Mouse (Mus musculus): ENCODE results near the gene Sost.
"Not testable (repeated sequence)": the region's sequence is repeated elsewhere in the genome, so short reads cannot be mapped to it uniquely, and the experiment has no call there.

The Sost gene

DNA sequence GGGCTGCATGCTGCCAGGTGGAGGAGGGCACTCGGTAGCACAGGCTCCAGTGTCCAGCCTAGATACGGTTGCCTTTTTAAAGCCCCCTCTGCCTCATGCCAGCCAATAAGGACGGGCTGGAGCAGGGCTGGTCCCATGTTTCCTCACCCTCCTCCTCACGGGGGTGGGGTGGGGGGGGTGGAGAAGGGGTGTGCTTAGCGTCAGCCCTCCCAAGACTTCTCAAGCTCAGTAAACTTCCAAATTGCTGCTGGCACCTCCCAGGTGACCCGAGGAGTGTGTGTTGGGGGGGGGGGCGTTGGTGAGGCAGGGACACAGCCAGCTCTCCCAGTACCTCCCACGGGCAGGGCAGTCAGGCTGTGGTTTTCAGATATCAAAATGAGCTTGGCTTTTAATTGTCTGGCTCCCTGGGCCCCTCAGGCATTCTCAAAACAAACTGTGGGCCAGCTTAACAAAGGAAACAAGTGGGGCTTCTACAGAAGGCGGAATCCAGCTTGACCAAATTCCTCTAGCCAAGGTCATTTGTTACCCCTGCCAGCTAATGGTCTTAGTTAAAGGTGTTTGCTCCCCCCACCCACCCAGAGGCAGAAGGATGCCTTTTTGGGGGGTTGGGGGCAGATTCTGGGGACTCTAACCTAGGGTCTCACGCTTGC, at the start of gene Sost:
Sost (minus strand) TSS at position 51 of the 650 bp plus-strand sequence.
- DNase-seq = no peak

DNA sequence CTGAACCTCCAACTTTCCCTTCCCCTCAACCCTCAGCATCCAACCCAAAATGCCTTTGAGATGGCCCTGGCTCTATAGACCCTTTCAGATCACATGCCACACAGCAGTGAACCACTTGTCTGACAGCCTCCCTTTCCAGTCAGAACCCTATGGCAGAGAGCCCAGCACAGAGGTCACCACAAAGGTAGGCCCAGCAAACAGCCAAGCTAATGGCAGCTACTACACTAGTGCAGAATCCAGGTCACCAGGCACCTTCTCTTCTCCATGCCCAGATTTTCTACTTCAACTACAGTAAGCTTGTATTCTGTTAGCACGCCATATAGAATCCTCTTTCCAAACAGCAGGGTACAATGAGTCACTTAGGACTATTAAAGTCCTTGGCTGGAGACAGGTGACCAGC, 49.3 kb upstream of the Sost start:
- DNase-seq = no peak

DNA sequence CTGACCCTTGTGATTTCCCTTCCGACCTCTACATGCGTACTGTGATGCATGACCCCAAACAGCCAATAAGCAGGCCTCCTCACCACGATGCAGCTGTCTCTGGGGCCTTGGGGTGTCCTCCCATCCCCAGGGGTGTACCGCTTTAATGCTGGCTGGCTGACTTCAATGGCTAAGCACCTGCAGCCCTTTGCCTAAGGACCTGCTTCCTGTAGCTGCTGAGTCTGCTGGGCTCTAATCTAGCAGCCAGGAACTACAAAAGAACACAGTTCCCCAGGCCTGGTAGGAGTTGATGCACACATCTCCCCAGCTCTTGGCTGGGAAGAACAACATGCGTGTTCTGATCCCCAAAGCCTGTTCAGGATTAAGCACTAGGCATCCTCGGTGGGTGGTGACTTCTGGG, 48.7 kb upstream of the Sost start:
- no peak for DNase-seq

DNA sequence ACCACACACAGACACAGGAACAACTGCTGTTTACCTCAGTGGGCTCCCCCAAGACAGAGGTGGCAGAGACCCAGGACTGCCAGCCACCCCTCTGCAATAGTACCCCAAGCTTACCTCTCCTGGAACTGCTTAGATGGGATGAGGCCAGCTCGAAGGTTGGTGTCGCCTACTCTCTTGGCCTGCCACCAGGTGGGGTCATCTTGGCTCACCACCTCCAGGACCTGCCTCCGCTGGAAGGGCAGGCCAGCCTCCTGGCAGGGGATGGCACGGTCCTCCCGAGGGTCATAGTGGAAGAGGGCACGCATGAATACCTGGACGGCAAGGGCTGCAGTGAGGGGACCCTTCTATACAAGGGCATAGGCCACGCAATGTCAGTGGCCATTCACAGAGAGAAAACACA, 46.4 kb upstream of the Sost start:
- DNase-seq = no peak

DNA sequence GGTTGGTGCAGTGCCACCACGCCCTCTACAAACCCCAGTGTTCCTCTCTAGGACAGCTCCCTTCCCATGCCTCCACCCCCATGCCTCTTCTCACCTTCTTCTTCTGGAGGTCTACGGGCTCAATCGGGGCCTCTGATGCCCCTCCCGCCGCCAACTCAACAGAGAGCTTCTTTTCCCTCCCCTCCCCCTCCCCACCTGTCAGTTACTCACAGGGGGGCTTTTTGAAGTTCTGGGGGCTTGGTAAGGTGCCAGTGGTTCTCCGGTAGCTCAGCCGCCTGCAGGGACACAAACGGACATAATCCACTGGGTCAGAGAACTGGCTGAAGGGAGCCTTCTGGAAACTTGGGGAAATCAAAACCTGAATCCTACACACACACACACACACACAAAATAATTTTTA, 44.7 kb upstream of the Sost start:
- DNase-seq = no peak

DNA sequence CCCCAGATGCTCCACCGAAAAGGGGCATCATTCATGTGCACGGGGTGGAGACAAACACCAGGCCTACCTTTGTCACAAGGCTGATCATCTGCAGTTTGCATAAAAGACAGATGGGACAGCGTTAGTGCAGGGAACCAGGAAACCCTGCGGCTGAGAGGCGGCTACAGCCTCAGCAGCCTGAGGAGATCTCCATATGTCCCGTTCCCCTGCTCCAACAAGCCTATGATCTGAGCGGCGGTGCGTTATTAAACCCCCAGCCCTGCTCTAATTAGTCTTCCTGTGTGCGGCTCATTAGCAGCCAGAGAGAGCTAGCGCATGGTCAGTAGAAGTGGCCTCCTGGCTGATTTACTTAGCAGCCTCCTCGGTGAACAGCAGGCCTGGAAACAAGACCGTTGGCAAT, 43.3 kb upstream of the Sost start:
- peak; percentile 46 for DNase-seq

DNA sequence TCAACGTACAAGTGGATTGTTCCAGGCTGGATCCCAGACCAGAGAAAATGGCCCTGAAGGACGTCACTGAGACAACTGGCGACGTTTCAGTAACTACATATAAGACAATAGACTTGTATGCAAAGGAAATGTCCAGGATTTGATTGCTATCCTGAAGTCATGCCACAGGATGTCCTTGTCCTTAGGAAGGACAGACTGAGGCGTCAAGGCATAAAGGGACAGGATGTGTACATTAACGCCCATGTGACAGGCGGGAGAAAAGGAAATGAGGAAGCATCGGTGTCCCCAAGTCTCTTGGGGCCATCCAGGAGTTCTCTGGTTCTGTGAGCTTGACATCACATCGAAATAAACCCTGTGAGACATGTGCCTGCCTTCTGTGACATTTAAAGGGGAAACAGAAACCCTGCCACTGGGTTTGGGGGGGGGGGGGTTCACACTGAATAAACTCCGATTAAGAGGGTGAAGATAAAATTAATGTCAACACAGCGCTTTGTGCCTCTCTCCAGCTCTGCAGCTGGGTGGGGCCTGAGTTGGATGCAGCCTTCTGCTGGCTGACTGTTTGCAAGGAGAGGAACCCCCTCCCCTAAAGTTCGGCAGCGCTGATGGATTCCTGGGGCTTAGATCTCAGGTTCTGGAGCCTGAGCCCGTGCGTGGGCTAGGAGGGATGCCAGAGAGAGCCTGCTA, 42.3 kb upstream of the Sost start:
- DNase-seq = no peak

DNA sequence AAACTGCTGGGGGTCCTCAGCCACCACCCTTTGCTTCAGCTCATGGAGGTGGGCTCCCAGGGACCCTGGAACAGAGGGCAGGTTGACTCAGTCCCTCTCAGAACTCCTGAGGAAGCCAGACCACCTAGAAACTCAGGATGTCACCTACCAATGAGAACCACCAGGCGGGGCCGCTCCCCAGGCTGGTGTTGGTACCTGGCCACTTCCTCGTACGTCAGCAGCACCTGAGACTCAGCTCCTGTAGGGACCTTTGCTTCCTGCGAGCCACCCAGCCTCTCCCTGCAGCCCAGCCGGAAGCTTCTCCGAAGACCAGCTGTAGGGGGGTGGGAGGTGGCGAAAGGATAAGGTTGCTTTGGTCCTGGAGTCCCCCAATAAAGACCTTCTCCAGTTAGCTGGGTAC, 41.6 kb upstream of the Sost start:
- no peak for DNase-seq

DNA sequence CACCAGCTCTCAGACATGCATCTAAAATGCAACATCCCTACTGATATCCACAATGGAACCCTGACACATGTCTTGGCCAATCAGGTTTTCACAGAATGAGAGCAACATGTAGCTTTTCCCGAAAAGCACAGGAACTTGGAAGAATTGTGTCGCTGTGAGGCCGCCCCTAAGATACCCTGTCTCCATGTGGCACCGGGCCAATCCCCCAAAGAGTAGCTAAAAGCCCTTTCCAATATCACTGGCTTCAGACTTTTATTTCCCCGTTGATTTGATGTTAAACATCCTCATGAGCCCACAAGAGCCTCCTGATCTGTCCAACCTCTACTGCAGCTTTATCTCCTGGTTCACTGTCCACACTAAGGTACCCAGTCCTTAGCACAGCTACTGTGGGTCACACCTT, 39.9 kb upstream of the Sost start:
- no peak for DNase-seq

DNA sequence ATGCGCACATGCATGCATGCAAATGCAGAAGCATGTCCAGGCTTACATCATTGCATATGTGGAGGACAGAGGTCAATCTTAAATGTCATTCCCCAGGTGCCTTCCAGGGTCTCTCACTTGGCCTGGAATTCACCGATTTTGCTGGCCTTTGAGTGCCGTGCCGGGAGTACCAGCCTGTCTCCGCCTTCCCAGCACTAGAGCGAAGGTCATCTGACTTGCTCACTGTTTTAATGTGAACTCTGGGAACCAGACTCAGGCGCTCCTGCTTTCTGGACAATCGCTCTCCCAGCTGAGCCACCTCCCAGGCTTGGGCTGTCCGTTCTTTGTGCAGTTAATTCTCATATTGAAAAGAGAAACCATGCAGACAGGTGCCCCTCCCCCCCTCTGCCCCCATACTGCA, 39.5 kb upstream of the Sost start:
- no peak for DNase-seq

DNA sequence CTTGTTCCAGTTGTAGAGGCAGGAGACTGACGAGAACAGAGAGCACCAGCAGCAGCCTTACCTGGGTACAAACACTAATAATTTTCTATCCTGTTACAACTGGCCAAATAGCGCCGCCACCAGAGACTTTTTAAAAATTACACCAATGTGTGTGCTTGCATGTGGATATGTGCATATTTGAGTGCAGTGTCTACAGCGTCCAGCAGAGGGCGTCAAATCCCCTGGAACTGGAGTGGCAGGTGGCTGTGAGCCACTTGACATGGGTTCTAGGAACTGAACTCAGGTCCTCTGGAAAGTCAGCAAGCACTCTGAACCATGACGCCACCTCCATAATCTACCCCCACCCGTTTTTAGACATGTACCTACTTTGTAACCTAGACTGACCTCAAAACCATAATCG, 37.4 kb upstream of the Sost start:
- DNase-seq = no peak

DNA sequence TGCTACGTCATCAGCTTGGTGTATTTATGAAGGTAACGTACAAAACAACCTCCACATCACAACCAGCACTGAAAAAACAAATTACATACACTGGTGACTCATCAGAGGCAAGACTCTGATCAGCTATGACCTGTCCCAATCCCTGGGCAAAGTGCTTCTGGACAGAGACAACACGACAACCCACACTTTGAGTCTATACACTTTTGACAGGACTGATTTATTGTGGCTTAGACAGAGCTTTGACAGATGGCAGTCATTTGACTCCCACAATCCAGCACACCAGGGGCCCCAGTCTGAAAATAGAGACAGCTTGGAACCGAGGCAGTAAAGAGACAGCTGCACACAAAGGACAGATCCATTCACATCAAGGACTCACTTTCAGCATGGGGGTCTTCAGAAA, 32.7 kb upstream of the Sost start:
- peak; percentile 26 for DNase-seq

DNA sequence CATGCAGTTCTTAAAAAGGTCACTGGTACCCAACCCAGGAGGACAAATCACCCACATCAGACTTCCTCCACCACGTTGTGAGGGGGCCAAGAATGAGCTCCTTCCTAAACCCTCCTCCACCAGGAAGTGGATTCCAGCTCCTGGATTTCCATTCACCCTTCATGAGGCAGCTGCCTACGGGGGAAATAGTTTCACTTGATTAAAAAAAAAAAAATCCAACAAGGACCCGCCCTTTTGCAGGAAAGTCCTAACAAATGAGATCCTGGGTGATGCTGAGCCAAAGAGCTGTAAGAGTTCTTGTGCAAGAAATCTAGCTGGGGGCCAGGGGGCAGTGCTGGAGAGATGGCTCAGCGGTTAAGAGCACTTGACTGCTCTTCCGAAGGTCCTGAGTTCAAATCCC, 31.4 kb upstream of the Sost start:
- no peak for DNase-seq

DNA sequence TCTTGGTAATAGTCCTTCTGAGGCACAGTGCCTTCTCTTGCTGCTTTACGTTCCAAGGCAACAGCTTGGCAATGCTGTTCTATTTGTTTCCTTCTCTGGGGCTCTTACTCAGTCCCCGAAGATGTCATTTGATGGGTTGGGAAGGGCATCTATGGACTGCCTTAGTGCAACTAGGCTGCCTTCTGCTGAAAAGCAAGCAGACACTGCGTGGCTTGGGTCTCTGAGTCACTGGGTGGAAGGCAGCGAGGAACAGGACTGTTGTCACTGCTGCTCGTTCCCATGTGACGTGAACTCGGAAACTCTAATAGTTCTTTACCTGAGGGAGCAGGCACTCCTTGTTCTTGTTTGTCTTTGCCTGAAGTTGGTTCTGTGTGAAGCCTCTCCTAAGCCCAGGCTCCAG, 29.1 kb upstream of the Sost start:
- DNase-seq = no peak

DNA sequence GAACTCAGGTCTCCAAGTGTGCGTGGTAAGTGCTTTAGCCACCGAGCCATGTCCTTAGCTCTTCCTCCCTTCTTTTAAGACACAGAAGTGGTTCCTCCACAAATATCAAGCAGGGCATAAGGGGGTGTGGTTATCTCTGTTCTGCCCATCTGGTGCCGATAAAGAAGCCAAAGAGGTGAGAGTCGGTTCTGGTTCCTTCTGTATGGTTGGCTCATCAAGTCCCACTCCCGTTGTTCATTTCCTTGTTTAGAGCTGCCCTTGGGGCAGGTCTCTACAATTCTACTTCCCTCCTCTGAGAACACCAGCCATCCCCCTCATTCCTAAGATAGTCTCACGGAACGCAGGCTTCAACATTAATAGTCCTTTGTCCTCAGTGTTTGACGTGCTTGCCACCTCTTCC, 27.3 kb upstream of the Sost start:
- DNase-seq = no peak

DNA sequence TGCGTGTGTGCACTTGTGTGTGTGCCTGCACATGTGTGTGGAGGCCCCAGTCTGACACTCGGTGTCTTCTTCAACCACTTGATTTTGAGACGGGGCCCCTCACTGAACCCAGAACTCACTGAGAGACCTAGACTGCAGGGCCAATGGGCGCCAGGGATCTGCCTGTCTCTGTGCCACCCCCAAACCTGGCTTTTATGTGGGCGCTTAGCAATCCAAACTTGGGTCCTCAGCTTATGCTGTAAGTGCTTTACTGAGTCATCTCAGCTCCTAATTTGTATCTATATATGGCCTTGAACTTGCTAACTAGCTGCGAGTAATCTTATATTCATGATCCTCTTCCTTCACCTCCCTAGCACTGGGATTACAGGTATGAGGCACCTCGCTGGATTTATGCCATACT, 25.6 kb upstream of the Sost start:
- no peak for DNase-seq

DNA sequence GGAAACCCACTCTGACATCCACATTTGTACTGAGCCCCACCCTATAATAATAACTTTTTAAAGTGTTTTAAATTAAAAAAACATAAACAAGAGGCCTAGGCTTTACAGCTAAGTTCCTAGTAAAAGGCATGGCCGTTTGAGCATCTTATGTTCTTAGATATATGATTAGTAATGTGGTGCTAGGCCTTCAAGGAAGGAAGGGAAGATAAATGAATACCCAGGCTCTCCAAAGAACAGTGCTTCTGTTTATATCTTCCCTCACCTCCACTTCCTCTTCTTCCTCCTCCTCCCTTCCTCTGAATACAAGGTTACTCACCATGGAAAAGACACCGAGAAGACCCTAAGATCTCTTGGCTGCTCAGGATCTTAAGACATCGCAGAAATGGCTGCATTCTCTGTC, 25.0 kb upstream of the Sost start:
- DNase-seq = no peak

DNA sequence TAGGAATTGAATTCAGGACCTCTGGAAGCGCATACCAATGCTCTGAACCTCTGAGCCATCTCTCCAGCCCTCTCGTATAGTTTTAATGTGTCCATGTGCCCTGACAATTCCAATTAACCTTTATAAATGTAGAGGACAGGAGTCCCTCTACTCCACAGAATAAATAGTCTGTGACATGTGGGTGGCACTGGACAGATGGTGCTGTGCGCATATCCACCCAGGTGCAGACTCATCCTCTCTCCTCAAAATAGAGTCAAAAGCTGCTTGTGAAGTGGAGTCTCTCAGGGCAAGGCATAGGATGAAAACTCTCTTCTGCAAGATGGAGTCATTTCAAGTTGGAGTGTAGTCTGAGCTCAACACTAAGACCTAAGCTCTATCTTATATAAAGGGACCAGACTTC, 23.4 kb upstream of the Sost start:
- DNase-seq = no peak

DNA sequence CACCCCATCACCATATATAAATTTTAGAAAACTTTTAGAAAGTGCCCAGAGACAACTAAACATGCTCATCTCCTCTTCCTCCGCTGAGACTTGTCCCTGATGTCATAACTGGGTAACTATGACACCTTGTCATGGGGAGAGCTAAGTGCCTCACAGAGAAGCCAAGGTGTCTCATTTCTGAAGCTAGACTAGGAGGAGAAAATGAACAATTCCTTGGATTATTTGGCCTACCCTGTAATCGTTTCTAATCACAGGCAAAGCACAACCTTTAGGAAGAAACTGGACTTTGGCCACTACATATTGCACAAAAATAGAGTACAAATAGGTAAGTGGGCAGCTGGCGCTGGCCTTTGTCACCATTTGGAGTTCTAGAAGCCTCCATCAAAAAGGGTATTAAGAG, 20.1 kb upstream of the Sost start, which contains the start of gene Dusp3:
Dusp3 (minus strand) TSS at position 101 of the 400 bp plus-strand sequence.
- no peak for DNase-seq

DNA sequence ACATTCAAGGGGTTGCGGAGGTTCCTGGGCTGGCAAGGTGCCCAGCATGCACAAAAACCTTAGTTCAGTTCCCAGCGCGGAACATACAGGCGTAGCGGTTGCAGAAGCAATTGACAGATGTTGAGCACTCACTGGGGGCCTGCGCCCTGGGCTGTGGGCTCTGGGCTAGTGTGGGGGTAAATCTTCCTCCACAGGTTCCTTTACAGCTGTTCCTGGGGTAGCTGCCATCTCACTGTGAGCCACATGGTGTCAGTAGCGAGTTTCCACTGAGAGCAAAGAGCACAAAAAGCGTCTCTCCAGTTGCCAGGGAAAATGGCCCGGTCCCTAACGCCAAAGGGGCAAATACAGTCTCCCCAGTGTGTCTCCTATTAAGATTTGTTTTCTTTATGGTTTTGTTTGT, 19.2 kb upstream of the Sost start:
- peak; percentile 88 for DNase-seq

DNA sequence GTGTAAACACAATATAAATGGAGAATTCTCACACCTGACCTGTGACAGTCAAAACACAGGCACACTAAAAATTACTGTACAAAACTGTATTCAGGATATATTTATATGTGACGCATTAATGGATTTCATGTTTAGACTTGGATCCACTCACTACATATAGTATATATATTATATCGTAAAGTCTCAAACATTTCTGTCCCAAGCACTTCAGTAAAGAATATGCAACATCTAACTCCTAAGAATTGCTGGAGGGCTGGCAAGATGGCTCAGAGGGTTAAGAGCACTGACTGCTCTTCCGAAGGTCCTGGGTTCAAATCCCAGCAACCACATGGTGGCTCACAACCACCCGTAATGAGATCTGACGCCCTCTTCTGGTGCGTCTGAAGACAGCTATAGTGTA, 18.6 kb upstream of the Sost start:
- DNase-seq = not testable (repeated sequence)

DNA sequence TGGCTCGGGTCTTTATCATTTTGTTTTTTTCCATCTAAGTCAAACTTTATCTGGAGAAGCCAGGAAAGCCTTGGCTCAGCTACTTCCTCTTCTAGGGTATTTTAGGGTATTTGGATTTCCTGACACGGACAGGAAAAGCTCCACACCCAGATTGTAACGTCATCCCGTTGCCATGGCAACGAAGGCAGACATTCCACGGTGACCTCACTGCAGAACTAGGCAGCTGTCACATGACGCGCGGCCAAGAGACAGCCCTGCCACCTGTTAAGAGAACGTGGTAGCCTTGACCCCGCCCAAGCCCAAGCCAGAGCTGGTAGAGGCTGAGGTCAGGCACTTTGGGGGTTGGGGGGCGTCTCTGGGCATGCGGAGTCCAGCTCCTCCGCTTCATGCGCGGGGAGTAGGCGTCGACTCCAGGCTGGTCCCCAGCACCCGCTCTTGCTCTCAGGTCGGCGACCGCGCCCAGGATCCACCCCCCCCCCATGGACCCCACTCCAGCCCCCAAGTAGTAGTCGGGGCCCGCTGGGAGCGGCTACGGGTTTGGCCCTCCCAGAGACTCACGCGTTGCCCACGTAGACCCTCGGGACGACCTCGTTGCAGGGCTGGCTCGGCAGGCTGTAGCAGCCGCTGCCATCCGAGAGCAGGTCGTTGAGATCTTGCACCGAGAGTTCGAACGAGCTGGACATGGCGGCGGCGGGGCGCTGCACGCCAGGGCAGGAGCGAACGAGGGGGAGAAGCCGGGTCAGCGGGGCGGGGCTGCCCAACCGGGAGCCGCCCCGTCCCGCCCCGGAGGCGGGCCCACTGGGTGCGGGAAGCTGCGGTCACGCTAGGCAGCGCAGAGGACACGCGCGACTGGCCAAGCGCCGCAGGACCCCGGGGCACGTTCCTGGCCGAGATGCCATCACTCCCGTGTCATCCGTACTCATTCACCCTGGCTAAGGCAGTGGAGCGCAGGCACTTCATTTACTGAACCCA, 17.5 kb upstream of the Sost start, which contains the start of gene Cfap97d1:
Cfap97d1 (plus strand) TSS at position 226 of the 972 bp plus-strand sequence.
- DNase-seq = peak; percentile 96

DNA sequence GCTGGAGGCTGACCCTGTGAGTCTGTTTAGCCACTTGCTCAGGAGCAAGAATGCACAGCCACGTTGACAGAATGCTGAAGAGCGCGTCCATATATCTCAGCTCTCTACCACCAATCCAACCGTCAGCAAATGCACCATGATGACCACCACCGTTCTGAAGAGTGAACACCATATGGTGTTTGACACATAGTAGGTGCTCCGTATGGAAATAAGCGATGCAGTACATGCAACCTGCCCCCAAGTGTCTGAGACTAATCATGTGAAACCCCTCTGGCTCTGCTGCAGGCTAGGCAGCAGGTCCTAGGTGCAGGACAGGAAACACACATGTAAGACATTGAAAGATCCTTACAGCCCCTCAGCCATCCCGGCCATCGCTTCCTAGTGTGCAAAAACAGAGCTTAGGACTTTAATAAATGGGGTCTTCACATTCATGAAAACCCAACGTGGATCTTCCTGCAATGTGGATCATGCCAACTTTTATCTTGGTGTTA, 16.7 kb upstream of the Sost start:
- DNase-seq = no peak
